Mouse (Mus musculus): Measurements from ENCODE around the gene Crtc2. TPM values are rescaled to one million over a fixed set of nuclear protein-coding genes. Genes with fewer than 3 reads are reported as not detected.

Crtc2 gene
- polyA plus RNA-seq, 1 experiment from 2014 or later = 13.6 TPM

DNA sequence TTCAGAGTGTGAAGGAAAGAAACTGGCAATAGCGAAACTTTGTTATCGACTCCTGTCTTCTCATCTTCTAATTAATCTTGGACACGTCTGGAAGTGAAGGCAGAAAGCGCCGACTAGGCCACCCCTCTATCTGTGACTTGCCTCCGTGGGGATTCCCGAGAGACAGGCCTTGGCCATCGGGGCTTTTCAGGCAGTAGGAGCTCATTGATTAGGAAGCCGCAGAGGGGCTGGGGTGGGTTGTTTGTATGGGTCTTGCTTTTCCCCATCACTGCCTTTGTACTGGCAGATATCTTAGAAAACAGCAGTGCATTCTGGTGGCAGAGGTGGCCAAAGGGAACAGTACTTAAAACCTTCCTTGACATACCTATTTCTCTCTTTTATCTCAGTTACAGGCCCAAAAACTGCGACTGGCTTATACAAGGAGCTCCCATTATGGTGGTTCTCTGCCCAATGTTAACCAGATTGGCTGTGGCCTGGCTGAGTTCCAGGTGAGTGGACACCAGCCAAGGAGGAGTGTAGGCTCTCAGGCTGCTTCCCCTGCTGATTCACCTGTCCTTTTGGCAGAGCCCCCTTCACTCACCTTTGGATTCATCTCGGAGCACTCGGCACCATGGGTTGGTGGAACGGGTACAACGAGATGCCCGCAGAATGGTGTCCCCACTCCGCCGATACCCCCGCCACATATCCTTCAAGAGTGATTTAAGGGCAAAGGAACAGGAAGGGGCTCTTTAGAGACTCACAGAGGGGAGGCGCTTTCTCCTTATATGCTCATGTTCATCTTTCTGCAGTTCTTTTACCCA, 3.0 kb downstream of the Crtc2 start:
- Histone ChIP-seq H3K4me3 (no peak overlapping the region), H3K9ac (no peak overlapping the region), H3K27ac (replicated peaks) (no peak overlapping the region), H3K36me3 (peaks cover 53% of the 10 kb centered on the region), H3K4me2 (no peak overlapping the region), H3K4me1 (peaks cover 16% of the 10 kb centered on the region), H3K9me3 (no peaks in the 10 kb centered on the region), H3K27me3 (replicated peaks) (no peaks in the 10 kb centered on the region)
- ATAC-seq (ENCODE audit: extremely low read depth, insufficient number of reproducible peaks, low FRiP score, low TSS enrichment) = no peak
- 85% methylated on average over 19 of the region's 19 CpGs for WGBS

DNA sequence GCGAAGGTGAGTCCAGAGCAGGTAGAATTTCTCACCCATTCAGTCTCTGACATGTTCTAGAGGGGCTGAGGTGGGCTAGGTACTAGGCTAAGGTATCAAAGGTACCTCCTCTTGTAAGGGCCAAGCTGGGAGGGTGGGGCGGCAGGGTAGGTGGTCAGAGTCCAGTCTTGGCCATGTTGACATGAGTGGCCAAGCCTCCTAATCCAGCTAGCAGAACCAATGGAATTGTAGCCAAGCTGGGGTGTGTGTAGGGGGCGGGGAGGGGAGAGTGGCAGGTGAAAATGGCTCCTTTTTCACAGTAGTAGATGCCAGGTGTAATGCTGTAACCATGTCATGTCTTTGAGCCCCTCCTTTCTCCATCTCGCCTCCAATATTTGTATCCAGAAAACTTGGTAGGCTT, 4.6 kb downstream of the Crtc2 start:
- Histone ChIP-seq H3K9me3 (no peaks in the 10 kb centered on the region), H3K27ac (replicated peaks) (no peak overlapping the region), H3K36me3 (peaks cover 69% of the 10 kb centered on the region), H3K4me1 (peaks cover 16% of the 10 kb centered on the region), H3K4me3 (no peak overlapping the region), H3K27me3 (replicated peaks) (no peaks in the 10 kb centered on the region), H3K9ac (no peak overlapping the region), H3K4me2 (no peak overlapping the region)
- WGBS = 86% methylated on average over 4 of the region's 4 CpGs
- ATAC-seq (ENCODE audit: extremely low read depth, insufficient number of reproducible peaks, low FRiP score, low TSS enrichment) = no peak

DNA sequence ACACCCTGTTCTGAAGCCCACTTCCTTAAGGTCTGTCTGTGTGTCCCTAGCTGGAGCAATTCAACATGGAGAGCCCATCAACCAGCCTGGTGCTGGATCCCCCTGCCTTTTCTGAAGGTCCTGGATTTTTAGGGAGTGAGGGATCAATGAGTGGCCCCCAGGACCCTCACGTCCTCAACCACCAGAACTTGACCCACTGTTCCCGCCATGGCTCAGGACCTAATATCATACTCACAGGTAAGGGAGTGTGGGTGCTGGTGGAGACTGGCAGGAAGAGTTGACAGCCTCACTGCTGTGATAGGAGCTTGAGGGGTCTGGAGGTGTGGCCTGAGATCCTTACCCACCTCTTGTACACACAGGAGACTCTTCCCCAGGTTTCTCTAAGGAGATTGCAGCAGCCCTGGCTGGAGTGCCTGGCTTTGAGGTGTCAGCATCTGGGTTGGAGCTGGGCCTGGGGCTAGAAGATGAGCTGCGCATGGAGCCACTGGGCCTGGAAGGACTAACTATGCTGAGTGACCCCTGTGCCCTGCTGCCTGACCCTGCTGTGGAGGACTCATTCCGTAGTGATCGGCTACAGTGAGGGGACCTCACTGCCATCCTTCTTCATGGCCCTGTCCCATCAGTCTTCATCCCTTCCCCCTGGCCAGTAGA, 9.3 kb downstream of the Crtc2 start:
- Histone ChIP-seq H3K27ac (replicated peaks) (no peak overlapping the region), H3K9ac (no peak overlapping the region), H3K4me2 (no peak overlapping the region), H3K36me3 (peaks cover 64% of the 10 kb centered on the region), H3K4me3 (no peak overlapping the region), H3K27me3 (replicated peaks) (no peaks in the 10 kb centered on the region), H3K9me3 (no peaks in the 10 kb centered on the region), H3K4me1 (peaks cover 18% of the 10 kb centered on the region)
- 83% methylated on average over 5 of the region's 5 CpGs for WGBS
- no peak for ATAC-seq (ENCODE audit: extremely low read depth, insufficient number of reproducible peaks, low FRiP score, low TSS enrichment)

DNA sequence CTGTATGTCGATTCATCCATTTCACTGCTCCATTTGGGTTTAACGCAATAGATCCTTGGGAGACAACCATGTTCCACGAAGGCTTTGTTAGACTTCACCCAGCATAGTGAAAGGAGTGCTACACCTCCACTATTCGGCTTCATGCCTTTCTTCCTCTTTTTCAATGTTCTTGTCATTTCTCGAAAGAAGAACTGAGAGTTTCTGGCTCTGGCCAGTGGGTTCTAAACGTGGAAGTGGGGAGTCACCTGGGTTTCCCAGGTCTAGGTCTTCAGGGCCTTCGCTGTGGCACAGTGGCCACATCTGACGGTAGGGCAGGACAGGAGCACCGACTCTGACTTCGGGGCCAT, 10.7 kb downstream of the Crtc2 start:
- H3K9ac ChIP-seq = peak overlapping the region; percentile 96
- no peaks in the 10 kb centered on the region for H3K9me3 ChIP-seq
- peak overlapping the region; percentile 88 for H3K4me3 ChIP-seq
- peak overlapping the region; percentile 99 for H3K27ac ChIP-seq (replicated peaks)
- peaks cover 62% of the 10 kb centered on the region for H3K36me3 ChIP-seq
- H3K4me1 ChIP-seq = peaks cover 18% of the 10 kb centered on the region
- H3K4me2 ChIP-seq = peak overlapping the region; percentile 92
- H3K27me3 ChIP-seq (replicated peaks) = no peaks in the 10 kb centered on the region
- 35% methylated on average over 10 of the region's 10 CpGs for WGBS
- ATAC-seq (ENCODE audit: extremely low read depth, insufficient number of reproducible peaks, low FRiP score, low TSS enrichment) = no peak; the same call in 1 of the 2 replicates

DNA sequence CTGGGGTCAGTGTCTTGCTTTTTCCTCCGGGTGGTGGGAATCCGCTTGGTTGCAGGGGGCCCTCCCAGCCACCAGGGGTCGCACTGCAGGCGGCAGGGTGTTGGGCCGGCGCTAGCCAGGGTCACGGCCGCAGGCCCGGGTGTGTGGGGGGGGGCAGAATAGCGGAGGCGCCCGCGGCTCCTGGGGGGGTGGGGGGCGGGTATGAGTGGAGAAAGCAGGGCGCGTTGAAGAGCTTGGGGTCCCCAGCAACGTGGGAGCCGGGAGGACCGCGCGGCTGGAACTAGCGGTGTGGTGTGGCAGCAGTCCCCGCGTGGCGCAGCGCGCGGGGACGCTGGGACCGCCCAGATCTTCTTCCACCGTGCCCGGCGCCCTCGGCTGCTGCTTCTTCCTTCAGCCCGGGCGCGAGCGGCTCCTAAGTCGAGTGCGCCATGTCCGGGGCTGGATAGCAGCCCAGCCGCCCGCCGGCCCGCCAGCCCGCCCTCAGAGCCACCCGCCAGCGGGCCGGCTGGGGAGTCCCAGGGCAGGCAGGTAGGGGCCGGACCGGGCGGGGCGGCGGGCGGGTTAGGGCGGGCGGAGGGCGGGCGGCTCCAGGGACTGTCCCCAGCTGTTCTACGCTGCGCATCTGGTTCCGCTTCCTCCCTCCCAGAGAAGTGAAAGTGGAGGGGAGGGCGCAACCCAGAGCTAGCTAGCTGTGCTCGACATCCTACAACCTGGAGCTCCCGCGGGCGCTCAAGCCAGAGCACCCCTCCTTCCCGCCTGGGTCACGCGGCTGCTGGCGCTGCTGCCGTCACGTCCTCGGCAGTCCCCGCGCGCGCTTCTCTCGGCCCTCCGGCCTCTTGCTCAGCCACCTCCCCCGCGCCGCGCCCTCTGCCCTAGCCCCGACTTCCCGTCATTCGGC, 11.3 kb downstream of the Crtc2 start, which contains the start of gene Dennd4b:
Dennd4b (plus strand) TSS at position 152 of the 898 bp plus-strand sequence.
- Histone ChIP-seq H3K4me2 (peak within 1 kb of the TSS; percentile 92), H3K4me1 (peaks cover 18% of the 10 kb centered on the region), H3K9me3 (no peaks in the 10 kb centered on the region), H3K27me3 (replicated peaks) (no peaks in the 10 kb centered on the region), H3K9ac (peak within 1 kb of the TSS; percentile 96), H3K36me3 (peaks cover 62% of the 10 kb centered on the region), H3K27ac (replicated peaks) (peak within 1 kb of the TSS; percentile 99), H3K4me3 (peak within 1 kb of the TSS; percentile 88)
- peak; percentile 81 for ATAC-seq (ENCODE audit: extremely low read depth, insufficient number of reproducible peaks, low FRiP score, low TSS enrichment)
- WGBS = under 1% methylated on average over 66 of the region's 87 CpGs

DNA sequence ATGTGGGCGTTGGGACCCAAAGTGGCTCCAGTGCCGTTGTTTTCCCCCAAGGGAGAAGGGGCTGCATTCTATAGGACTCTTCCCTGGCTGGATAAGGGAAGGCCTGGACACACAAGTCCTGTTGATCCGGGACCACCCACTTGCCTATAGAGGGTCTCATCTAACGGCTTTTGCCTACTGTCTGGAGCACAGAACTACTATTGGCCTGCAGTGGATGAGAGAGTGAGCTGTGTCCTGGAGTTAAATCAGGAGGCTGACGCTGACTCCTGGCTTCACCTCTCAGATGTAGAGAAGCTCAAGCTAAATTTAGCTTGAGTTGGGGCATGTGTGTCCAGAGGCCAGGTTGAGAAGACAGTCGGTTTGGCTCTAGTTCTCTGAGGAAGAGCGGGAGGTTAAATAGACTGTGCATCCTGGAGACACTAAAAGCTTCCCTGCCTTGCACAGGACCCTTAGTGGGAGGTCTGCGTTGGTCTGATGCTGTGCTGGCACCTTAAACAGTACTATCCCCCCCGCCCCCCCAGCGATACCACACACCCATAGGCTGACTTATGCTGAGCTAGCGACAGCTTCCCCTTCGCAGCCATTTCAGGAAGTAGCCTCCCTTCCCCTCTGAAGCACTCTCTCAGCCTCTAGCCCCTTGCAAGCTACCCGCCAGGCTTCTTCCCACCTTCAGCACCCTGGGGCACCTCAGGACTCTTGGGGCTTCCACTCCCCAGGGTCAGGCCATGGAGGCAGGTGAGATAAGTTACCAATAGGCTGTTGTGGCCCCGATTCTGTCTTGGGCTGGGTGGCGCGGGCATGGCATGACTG, 12.2 kb downstream of the Crtc2 start:
- H3K4me1 ChIP-seq = peaks cover 18% of the 10 kb centered on the region
- H3K27ac ChIP-seq (replicated peaks) = peak overlapping the region; percentile 99
- H3K4me3 ChIP-seq = peak overlapping the region; percentile 88
- ATAC-seq (ENCODE audit: extremely low read depth, insufficient number of reproducible peaks, low FRiP score, low TSS enrichment) = peak; percentile 7; the same call in 1 of the 2 replicates
- H3K9me3 ChIP-seq = no peaks in the 10 kb centered on the region
- H3K36me3 ChIP-seq = peaks cover 62% of the 10 kb centered on the region
- H3K4me2 ChIP-seq = peak overlapping the region; percentile 92
- H3K27me3 ChIP-seq (replicated peaks) = no peaks in the 10 kb centered on the region
- WGBS = 14% methylated on average over 16 of the region's 16 CpGs
- H3K9ac ChIP-seq = peak overlapping the region; percentile 96

DNA sequence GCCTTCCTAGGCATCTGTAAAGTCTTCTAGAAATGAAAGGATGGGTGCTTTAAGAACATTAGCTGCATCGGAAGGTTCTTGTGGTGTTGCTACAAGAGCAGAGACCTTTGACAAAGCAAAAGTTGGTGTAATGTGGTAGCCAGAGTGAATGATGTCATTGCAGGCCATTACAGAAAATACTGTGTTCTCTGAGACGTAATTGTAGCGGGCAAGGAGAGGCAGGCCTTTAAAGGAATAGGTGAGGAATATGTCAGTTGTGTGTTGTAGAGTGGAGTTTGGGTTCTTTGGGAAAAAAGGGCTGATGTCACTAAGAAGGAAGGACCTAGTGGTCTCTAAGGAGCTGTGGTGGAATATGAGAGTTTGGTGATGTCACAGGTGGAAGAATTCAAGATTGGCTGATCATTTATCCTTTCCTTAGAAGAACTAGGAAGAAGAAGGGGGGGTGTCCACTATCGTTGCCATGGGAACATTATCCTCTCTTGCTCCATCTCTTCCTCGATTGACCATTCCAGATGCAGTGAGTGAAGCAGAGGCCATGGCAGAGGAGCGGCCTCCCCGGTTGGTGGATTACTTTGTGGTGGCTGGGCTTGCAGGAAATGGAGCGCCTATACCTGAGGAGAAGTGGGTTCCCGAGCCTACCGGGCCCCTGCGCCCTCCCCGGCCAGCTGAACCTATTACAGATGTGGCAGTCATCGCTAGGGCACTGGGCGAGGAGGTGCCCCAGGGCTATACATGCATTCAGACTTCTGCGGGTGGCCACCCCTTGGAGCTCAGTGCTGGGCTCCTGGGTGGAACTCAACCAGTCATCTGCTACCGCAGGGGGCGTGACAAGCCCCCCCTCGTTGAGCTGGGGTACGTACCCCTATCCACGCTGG, 13.2 kb downstream of the Crtc2 start:
- Histone ChIP-seq H3K9me3 (no peaks in the 10 kb centered on the region), H3K9ac (no peak overlapping the region), H3K4me2 (peak overlapping the region; percentile 92), H3K27ac (replicated peaks) (peak overlapping the region; percentile 99), H3K27me3 (replicated peaks) (no peaks in the 10 kb centered on the region), H3K36me3 (peaks cover 62% of the 10 kb centered on the region), H3K4me3 (peak overlapping the region; percentile 88), H3K4me1 (peaks cover 18% of the 10 kb centered on the region)
- ATAC-seq (ENCODE audit: extremely low read depth, insufficient number of reproducible peaks, low FRiP score, low TSS enrichment) = no peak
- WGBS = 89% methylated on average over 20 of the region's 20 CpGs

DNA sequence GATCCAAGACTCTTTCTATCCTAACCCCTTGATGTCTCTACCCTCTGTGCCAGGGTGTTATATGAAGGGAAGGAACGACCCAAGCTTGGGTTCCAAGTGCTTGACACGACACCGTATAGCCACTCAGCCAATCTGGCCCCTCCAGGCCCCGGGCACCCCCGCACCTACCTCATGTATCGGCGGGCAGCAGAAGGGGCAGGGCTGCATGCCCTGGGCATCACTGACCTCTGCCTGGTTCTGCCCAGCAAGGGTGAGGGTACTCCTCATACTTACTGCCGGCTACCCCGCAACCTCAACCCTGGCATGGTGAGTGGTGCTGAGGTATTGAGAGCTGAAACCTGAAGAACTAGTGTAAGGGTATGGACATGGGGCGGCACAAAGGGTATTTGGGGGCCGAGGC, 14.2 kb downstream of the Crtc2 start:
- 91% methylated on average over 11 of the region's 11 CpGs for WGBS

DNA sequence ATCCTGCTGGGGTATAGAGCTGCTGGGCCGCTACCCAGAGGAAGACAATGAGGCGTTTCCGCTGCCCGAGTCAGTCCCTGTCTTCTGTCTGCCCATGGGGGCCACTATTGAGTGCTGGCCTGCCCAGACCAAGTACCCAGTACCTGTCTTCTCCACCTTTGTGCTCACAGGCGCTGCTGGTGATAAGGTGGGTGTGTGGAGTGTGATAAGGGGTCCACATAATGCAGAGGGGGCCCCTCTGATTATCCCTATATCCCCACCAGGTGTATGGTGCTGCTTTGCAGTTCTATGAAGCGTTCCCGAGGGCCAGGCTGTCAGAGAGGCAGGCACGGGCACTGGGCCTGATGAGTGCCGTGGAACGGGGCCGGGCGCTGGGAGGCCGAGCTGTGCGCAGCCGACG, 15.0 kb downstream of the Crtc2 start:
- H3K9ac ChIP-seq = no peak overlapping the region
- WGBS = 88% methylated on average over 16 of the region's 16 CpGs
- no peak overlapping the region for H3K4me3 ChIP-seq
- H3K27me3 ChIP-seq (replicated peaks) = no peaks in the 10 kb centered on the region
- H3K36me3 ChIP-seq = peaks cover 62% of the 10 kb centered on the region
- no peaks in the 10 kb centered on the region for H3K9me3 ChIP-seq
- H3K4me2 ChIP-seq = no peak overlapping the region
- H3K4me1 ChIP-seq = peaks cover 18% of the 10 kb centered on the region
- H3K27ac ChIP-seq (replicated peaks) = no peak overlapping the region
- ATAC-seq (ENCODE audit: extremely low read depth, insufficient number of reproducible peaks, low FRiP score, low TSS enrichment) = no peak

More for the DNA sequence above, 14.2 kb downstream of the Crtc2 start:
- H3K4me1 ChIP-seq = peaks cover 18% of the 10 kb centered on the region
- no peak overlapping the region for H3K27ac ChIP-seq (replicated peaks)
- no peak overlapping the region for H3K4me3 ChIP-seq
- H3K27me3 ChIP-seq (replicated peaks) = no peaks in the 10 kb centered on the region
- H3K9ac ChIP-seq = no peak overlapping the region
- H3K4me2 ChIP-seq = no peak overlapping the region
- H3K36me3 ChIP-seq = peaks cover 62% of the 10 kb centered on the region
- no peaks in the 10 kb centered on the region for H3K9me3 ChIP-seq
- ATAC-seq (ENCODE audit: extremely low read depth, insufficient number of reproducible peaks, low FRiP score, low TSS enrichment) = no peak

DNA sequence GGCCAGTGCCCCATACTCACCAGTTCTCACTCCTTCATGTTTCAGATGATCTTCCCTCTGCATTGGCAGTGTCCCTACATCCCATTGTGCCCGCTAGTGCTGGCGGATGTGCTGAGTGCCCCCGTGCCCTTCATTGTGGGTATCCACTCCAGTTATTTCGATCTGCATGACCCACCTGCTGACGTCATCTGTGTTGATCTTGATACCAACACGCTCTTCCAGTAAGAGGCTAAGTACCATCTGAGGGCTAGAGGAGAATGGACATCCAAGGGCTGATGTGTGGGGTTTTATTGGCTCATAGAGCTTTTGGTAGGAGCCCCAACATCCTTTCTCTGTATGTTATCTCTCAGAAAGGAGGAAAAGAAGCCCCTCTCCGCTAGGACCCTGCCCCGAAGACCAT, 16.8 kb downstream of the Crtc2 start:
- no peak for ATAC-seq (ENCODE audit: extremely low read depth, insufficient number of reproducible peaks, low FRiP score, low TSS enrichment)
- no peak overlapping the region for H3K4me2 ChIP-seq
- H3K27me3 ChIP-seq (replicated peaks) = no peaks in the 10 kb centered on the region
- H3K36me3 ChIP-seq = peaks cover 72% of the 10 kb centered on the region
- H3K4me3 ChIP-seq = no peak overlapping the region
- no peaks in the 10 kb centered on the region for H3K9me3 ChIP-seq
- H3K27ac ChIP-seq (replicated peaks) = no peak overlapping the region
- H3K4me1 ChIP-seq = peaks cover 15% of the 10 kb centered on the region
- no peak overlapping the region for H3K9ac ChIP-seq
- 84% methylated on average over 8 of the region's 8 CpGs for WGBS

Measured in heart, embryonic 13.5 days (tissue).